Mouse (Mus musculus) lung, embryonic 15.5 days (tissue): ENCODE results near the gene Snx22. TPM values are rescaled to one million over a fixed set of nuclear protein-coding genes. Genes with fewer than 3 reads are reported as not detected.

Experiments
- ATAC-seq: fragments of 200-750 bp; cut with Nextera tagmentation; 2 replicates; pipeline ENCODE4 v1.8.0; 2017; ENCODE audit warnings: moderate number of reproducible peaks, borderline replicate concordance; ENCODE audit not compliant: low FRiP score, low TSS enrichment; ENCODE audit errors: extremely low read depth
- H3K27ac ChIP-seq: fragments of 300-500 bp; sonication (generic); 2 replicates; pipeline ENCODE4 v1.5.1; 2015; ENCODE audit warnings: moderate library complexity, mild to moderate bottlenecking, inconsistent platforms
- H3K27me3 ChIP-seq: fragments of 300-500 bp; sonication (generic); 2 replicates; pipeline ENCODE4 v1.6.1; 2015; ENCODE audit warnings: inconsistent platforms
- H3K36me3 ChIP-seq: fragments of 300-500 bp; sonication (generic); 2 replicates; pipeline ENCODE4 v1.6.1; 2015; ENCODE audit warnings: inconsistent platforms
- H3K4me1 ChIP-seq: fragments of 300-500 bp; sonication (generic); 2 replicates; pipeline ENCODE4 v1.6.1; 2015; ENCODE audit warnings: inconsistent platforms
- H3K4me2 ChIP-seq: fragments of 300-500 bp; sonication (generic); 2 replicates; pipeline ENCODE4 v1.6.1; 2015; ENCODE audit warnings: inconsistent platforms, mild to moderate bottlenecking, moderate library complexity
- H3K4me3 ChIP-seq: fragments of 300-500 bp; sonication (generic); 2 replicates; pipeline ENCODE4 v1.5.1; 2015; ENCODE audit warnings: mild to moderate bottlenecking, inconsistent platforms
- H3K9ac ChIP-seq: fragments of 300-500 bp; sonication (generic); 2 replicates; pipeline ENCODE4 v1.6.1; 2015; ENCODE audit warnings: inconsistent platforms
- H3K9me3 ChIP-seq: fragments of 300-500 bp; sonication (generic); 2 replicates; pipeline ENCODE4 v1.6.1; 2016; ENCODE audit warnings: inconsistent platforms
- WGBS: fragments of 180-500 bp; shearing (Covaris S2); methylation state at CpG from one replicate; pipeline ENCODE4 v1.1.7; 2015; 5-methylcytosine and 5-hydroxymethylcytosine counted together
- polyA plus RNA-seq: library from polyadenylated mRNA; unstranded; fragments of >200 nt; fragmentation: Nextera tagmentation; extraction: Ambion mirVana; gene quantifications from 2 replicates; pipeline ENCODE4 v1.2.1, GENCODE M21; 2015

The Snx22 gene
- polyA plus RNA-seq, 1 experiment from 2014 or later = 9.8 TPM

- Histone ChIP-seq H3K27ac (no peak overlapping the region), H3K9me3 (no peaks in the 10 kb centered on the region), H3K27me3 (peaks cover 23% of the 10 kb centered on the region; the same call in 1 of the 2 replicates), H3K9ac (no peak overlapping the region), H3K4me1 (peaks cover 14% of the 10 kb centered on the region), H3K4me3 (no peak overlapping the region), H3K4me2 (peak overlapping the region; percentile 97), H3K36me3 (peaks cover 42% of the 10 kb centered on the region)
- 24% methylated on average over 5 of the region's 5 CpGs for WGBS
- ATAC-seq = peak; percentile 9; the same call in 1 of the 2 replicates
These were observed 2.0 kb downstream of the Snx22 start for GRCm38 (mm10) chr9:66067542-66067941.

GRCm38 (mm10) chr9:66066791-66067190 lies 2.7 kb downstream of the Snx22 start:
- no peak overlapping the region for H3K9ac ChIP-seq
- H3K27me3 ChIP-seq = peaks cover 23% of the 10 kb centered on the region; the same call in 1 of the 2 replicates
- no peak overlapping the region for H3K27ac ChIP-seq
- H3K36me3 ChIP-seq = peaks cover 45% of the 10 kb centered on the region
- 73% methylated on average over 3 of the region's 3 CpGs for WGBS
- no peak overlapping the region for H3K4me2 ChIP-seq
- no peak for ATAC-seq
- no peaks in the 10 kb centered on the region for H3K9me3 ChIP-seq
- peaks cover 14% of the 10 kb centered on the region for H3K4me1 ChIP-seq
- no peak overlapping the region for H3K4me3 ChIP-seq

- Histone ChIP-seq H3K36me3 (peaks cover 45% of the 10 kb centered on the region), H3K9ac (no peak overlapping the region), H3K4me3 (no peak overlapping the region), H3K27me3 (peaks cover 11% of the 10 kb centered on the region; the same call in 1 of the 2 replicates), H3K4me2 (no peak overlapping the region), H3K27ac (no peak overlapping the region), H3K4me1 (peaks cover 20% of the 10 kb centered on the region), H3K9me3 (no peaks in the 10 kb centered on the region)
- WGBS = 93% methylated on average over 11 of the region's 11 CpGs
- no peak for ATAC-seq
These were observed 5.2 kb downstream of the Snx22 start for GRCm38 (mm10) chr9:66064316-66064715.

GRCm38 (mm10) chr9:66063446-66063845 lies 6.1 kb downstream of the Snx22 start:
- peaks cover 45% of the 10 kb centered on the region for H3K36me3 ChIP-seq

GRCm38 (mm10) chr9:66061656-66062055 lies 7.9 kb downstream of the Snx22 start:
- 69% methylated on average over 3 of the region's 3 CpGs for WGBS
- no peaks in the 10 kb centered on the region for H3K27me3 ChIP-seq

More at GRCm38 (mm10) chr9:66063446-66063845, 6.1 kb downstream of the Snx22 start:
- no peak overlapping the region for H3K9ac ChIP-seq
- no peak overlapping the region for H3K27ac ChIP-seq
- H3K4me2 ChIP-seq = no peak overlapping the region
- no peaks in the 10 kb centered on the region for H3K9me3 ChIP-seq
- peaks cover 7% of the 10 kb centered on the region; the same call in 1 of the 2 replicates for H3K27me3 ChIP-seq
- H3K4me1 ChIP-seq = peaks cover 12% of the 10 kb centered on the region
- ATAC-seq = no peak
- H3K4me3 ChIP-seq = no peak overlapping the region
- WGBS = 96% methylated on average over 3 of the region's 3 CpGs

GRCm38 (mm10) chr9:66060986-66061385 lies 8.5 kb downstream of the Snx22 start:
- 13% methylated on average over 4 of the region's 4 CpGs for WGBS
- H3K27me3 ChIP-seq = no peaks in the 10 kb centered on the region
- H3K4me3 ChIP-seq = peak overlapping the region; percentile 78
- H3K4me2 ChIP-seq = peak overlapping the region; percentile 65
- H3K4me1 ChIP-seq = peaks cover 10% of the 10 kb centered on the region
- peak overlapping the region; percentile 81 for H3K9ac ChIP-seq
- no peak overlapping the region for H3K27ac ChIP-seq
- H3K36me3 ChIP-seq = peaks cover 34% of the 10 kb centered on the region
- ATAC-seq = no peak
- H3K9me3 ChIP-seq = no peaks in the 10 kb centered on the region

More at GRCm38 (mm10) chr9:66061656-66062055, 7.9 kb downstream of the Snx22 start:
- Histone ChIP-seq H3K9ac (peak overlapping the region; percentile 81; the same call in 1 of the 2 replicates), H3K36me3 (peaks cover 41% of the 10 kb centered on the region), H3K4me3 (peak overlapping the region; percentile 78; the same call in 1 of the 2 replicates), H3K9me3 (no peaks in the 10 kb centered on the region), H3K4me1 (peaks cover 10% of the 10 kb centered on the region), H3K4me2 (peak overlapping the region; percentile 65), H3K27ac (no peak overlapping the region; the same call in 1 of the 2 replicates)
- no peak for ATAC-seq

GRCm38 (mm10) chr9:66060308-66060647 lies 9.2 kb downstream of the Snx22 start:
- ATAC-seq = peak; percentile 65
- peak overlapping the region; percentile 78 for H3K4me3 ChIP-seq
- peak overlapping the region; percentile 81 for H3K9ac ChIP-seq
- WGBS = under 1% methylated on average over 20 of the region's 20 CpGs
- H3K4me1 ChIP-seq = peaks cover 10% of the 10 kb centered on the region
- peak overlapping the region; percentile 65 for H3K4me2 ChIP-seq
- H3K27me3 ChIP-seq = no peaks in the 10 kb centered on the region
- no peaks in the 10 kb centered on the region for H3K9me3 ChIP-seq
- peak overlapping the region; percentile 72 for H3K27ac ChIP-seq
- H3K36me3 ChIP-seq = peaks cover 27% of the 10 kb centered on the region

- H3K9me3 ChIP-seq = no peaks in the 10 kb centered on the region
- peaks cover 23% of the 10 kb centered on the region for H3K36me3 ChIP-seq
- peak within 1 kb of the TSS; percentile 78 for H3K4me3 ChIP-seq
- H3K4me1 ChIP-seq = peaks cover 10% of the 10 kb centered on the region
- ATAC-seq = peak; percentile 99
- peak within 1 kb of the TSS; percentile 65 for H3K4me2 ChIP-seq
- no peaks in the 10 kb centered on the region for H3K27me3 ChIP-seq
- H3K27ac ChIP-seq = peak within 1 kb of the TSS; percentile 72
- 1% methylated on average over 51 of the region's 51 CpGs for WGBS
- peak within 1 kb of the TSS; percentile 81 for H3K9ac ChIP-seq
These were observed 9.8 kb downstream of the Snx22 start, which contains the start of gene Ppib for GRCm38 (mm10) chr9:66059583-66060307. TSS of gene Ppib (plus strand) at chr9:66060222.

- Histone ChIP-seq H3K9me3 (no peaks in the 10 kb centered on the region), H3K9ac (no peak overlapping the region), H3K27ac (no peak overlapping the region), H3K4me1 (no peaks in the 10 kb centered on the region), H3K4me3 (no peak overlapping the region), H3K4me2 (no peak overlapping the region), H3K36me3 (no peaks in the 10 kb centered on the region), H3K27me3 (no peaks in the 10 kb centered on the region)
- no peak for ATAC-seq
- WGBS = 45% methylated on average over 1 of the region's 1 CpGs
These were observed 15.9 kb downstream of the Snx22 start for GRCm38 (mm10) chr9:66053620-66054019.

GRCm38 (mm10) chr9:66052731-66053130 lies 16.8 kb downstream of the Snx22 start:
- Histone ChIP-seq H3K9me3 (no peaks in the 10 kb centered on the region), H3K4me1 (no peaks in the 10 kb centered on the region), H3K4me2 (no peak overlapping the region), H3K36me3 (no peaks in the 10 kb centered on the region), H3K27ac (no peak overlapping the region), H3K4me3 (no peak overlapping the region), H3K27me3 (no peaks in the 10 kb centered on the region), H3K9ac (no peak overlapping the region)
- ATAC-seq = no peak
- WGBS = 89% methylated on average over 1 of the region's 1 CpGs

GRCm38 (mm10) chr9:66051493-66051892 lies 18.0 kb downstream of the Snx22 start:
- ATAC-seq = no peak; the same call in 1 of the 2 replicates
- H3K27ac ChIP-seq = no peak overlapping the region
- 55% methylated on average over 4 of the region's 4 CpGs for WGBS
- H3K4me1 ChIP-seq = no peaks in the 10 kb centered on the region
- H3K9ac ChIP-seq = no peak overlapping the region
- no peaks in the 10 kb centered on the region for H3K36me3 ChIP-seq
- H3K9me3 ChIP-seq = no peaks in the 10 kb centered on the region
- H3K4me2 ChIP-seq = no peak overlapping the region
- H3K4me3 ChIP-seq = no peak overlapping the region
- no peaks in the 10 kb centered on the region for H3K27me3 ChIP-seq

GRCm38 (mm10) chr9:66049931-66050601 lies 19.5 kb downstream of the Snx22 start:
- Histone ChIP-seq H3K4me1 (no peaks in the 10 kb centered on the region), H3K9ac (no peak overlapping the region), H3K9me3 (no peaks in the 10 kb centered on the region), H3K36me3 (no peaks in the 10 kb centered on the region), H3K4me2 (no peak overlapping the region), H3K27me3 (no peaks in the 10 kb centered on the region), H3K27ac (no peak overlapping the region), H3K4me3 (no peak overlapping the region)
- 61% methylated on average over 6 of the region's 6 CpGs for WGBS
- no peak for ATAC-seq
